Mouse (Mus musculus): ENCODE results near the gene Abcc10.
A peak's percentile ranks its signal among the peaks of the same experiment; 100 is the strongest.

Abcc10 gene

GRCm38 (mm10) chr17:46327906-46328534 lies at the start of gene Abcc10:
Gene Abcc10, minus strand, starts transcription at chr17:46328352.
- peak; percentile 98 for DNase-seq (ENCODE audit: low spot score)

DNA sequence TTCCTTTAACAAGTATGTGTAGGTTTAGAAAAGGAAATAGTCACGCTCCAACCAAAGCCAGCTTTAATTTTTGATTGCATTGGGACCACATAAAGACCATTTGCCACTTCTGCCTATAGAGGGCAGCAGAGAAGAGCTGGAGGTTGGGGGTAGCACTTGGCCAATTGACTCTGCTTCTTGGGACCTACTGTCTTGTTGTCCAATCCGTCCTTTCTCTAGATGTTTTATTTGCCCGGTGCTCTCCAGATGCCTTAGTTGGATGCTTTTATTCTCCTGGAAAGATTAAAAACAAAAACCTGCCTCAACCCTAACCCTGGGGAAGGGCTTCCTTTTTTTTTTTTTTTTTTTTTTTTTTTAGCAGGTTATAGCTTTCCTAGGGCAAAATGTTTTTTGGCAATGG lies 43.6 kb upstream of the Abcc10 start:
- peak; percentile 39 for DNase-seq (ENCODE audit: low spot score)

DNA sequence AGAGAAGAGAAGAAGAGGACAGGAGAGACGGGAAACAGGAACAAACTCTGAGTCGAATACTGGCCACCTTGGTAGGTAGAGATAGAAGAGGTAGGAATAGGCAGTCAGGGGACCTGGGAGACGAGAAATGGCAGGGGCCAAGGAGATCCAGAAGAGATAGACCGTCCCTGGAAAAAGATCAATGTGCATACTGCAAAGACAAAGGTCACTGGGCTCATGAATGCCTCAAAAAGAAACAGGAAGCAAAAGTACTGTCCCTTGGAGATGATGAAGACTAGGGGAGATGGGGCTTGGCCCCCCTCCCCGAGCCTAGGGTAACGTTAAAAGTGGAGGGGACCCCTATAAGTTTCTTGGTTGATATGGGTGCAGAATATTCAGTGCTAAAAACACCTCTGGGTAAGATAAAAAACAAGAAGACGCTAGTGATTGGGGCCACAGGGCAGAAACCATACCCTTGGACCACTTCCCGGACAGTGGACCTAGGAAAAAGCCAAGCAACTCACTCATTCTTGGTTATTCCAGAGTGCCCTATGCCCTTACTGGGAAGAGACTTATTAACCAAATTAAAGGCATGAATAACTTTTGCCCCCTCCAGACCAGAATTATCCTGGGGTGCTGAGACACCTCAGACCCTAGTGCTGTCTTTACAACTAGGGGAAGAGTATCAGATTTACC lies 23.0 kb upstream of the Abcc10 start:
- no peak for DNase-seq (ENCODE audit: low spot score)

GRCm38 (mm10) chr17:46341208-46341607 lies 13.1 kb upstream of the Abcc10 start:
- DNase-seq (ENCODE audit: low spot score) = no peak

DNA sequence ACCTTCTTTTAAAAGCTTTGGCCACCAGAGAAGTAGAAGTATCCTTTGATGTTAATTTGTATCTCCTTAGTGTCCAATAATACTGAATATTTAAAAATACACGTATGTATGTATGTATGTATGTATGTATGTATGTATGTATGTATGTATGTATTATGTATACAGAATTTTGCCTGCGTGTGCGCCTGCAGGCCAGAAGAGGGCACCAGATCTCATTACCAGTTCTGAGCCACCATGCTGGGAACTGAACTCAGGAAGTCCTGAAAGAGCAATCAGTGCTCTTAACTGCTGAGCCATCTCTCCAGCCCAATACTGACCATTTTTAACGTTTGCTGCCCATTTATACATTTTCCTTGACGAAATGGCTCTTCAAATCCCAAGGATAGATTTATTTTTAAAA lies 8.3 kb upstream of the Abcc10 start:
- DNase-seq (ENCODE audit: low spot score) = peak; percentile 45

GRCm38 (mm10) chr17:46328723-46329122 lies 571 bp upstream of the Abcc10 start:
- DNase-seq (ENCODE audit: low spot score) = peak; percentile 7

- peak; percentile 47 for DNase-seq (ENCODE audit: low spot score)
Observed at GRCm38 (mm10) chr17:46327413-46327905, 693 bp downstream of the Abcc10 start.

DNA sequence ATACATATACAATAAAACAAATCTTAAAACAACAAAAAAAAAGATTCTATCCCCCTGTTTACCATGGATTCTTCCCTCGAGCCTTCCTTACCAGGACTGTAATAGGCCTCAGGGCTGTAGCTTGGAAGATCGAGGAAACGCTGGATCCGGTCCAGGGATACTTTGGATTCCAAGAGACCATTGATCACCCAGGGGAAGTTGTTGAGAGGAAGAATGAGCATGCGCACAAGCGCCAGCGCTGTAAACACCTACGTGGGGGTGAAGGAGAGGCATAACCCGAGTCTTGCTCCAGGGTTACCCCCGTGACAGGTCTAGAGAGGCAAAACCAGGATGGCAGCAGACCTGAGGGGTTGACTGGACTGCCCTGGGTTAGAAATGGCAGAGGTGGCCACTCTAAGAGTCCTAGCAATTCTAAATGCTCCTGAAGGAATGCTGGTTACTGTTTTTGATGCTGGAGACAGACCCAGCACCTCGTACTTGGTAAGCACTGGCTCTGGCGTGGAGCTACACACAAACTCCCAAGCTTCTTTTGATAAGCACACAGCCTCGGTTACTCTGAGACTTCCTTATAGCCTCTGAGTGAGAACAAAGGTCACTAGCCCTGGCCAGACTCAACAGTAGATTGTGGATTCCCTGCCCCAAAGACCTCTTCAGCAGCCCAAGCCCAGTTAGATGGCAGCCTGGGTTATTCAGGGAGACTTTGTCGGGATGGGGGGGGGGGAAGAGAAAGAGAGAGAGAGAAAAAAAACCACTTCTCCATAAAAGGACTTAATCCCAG lies 5.9 kb downstream of the Abcc10 start:
- DNase-seq (ENCODE audit: low spot score) = no peak

DNA sequence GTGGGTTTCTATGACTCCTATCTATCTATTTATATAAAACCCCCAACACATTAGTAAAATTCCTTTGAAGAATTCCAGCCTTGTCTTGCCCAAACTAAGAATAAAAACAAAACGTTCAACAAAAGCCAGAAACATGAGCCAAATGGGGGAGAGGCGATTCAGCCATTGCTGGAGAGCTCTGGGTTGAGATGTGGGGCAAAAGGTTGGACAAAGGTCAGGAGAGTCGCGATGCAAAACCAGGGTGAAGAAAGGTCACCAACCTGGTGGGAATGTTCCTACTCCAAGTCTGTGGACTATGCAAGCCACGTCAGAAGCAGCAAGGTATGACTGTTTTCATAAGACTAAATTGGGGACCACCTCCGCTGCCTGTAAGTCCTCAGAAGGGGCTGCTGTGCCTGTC lies 7.7 kb downstream of the Abcc10 start:
- no peak for DNase-seq (ENCODE audit: low spot score)

DNA sequence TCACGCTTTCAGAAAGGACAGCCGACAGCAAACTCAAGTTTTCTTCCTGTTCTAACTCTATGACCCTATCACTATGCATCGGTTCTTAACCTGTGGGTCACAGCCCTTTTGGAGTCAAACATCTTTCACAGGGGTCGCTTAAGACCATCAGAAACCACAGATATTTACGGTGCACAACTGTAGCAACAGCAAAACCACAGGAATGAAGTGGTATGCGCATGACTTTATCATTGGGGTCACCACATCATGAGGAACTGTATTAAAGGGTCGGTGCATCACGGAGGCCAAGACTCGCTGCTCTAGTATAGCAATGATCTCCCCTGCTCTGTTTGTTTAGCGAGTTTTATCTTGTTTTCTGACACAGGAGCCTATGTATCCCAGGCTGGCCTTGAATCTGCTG lies 12.3 kb downstream of the Abcc10 start:
- DNase-seq (ENCODE audit: low spot score) = no peak

DNA sequence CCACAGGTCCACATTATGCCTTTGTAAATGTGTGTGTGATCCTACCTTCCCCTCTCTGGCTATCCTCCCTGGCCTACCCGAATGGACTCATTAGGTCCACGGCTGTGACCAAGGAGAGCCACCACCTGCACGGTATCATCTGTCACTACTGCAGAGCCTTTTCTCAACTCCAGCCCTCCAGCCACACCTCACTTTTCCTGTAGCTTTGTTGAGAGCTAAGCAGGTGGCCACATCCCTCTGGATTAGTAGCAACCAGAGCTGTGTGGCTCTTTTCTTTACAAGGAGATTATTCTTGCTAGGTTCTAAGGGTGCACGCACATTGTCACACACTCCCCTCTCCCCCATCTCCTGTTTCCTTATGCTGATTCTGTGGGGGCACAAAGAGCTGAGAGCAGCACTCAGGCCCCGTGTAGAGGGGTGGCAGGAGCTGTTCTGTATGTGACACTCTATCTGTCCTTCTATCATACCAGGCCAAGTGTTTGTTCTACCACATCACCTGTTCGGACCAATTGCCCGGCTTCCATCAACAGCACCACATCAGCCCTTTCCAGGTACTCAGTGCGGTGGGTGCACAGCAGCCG lies 14.9 kb downstream of the Abcc10 start:
- no peak for DNase-seq (ENCODE audit: low spot score)

DNA sequence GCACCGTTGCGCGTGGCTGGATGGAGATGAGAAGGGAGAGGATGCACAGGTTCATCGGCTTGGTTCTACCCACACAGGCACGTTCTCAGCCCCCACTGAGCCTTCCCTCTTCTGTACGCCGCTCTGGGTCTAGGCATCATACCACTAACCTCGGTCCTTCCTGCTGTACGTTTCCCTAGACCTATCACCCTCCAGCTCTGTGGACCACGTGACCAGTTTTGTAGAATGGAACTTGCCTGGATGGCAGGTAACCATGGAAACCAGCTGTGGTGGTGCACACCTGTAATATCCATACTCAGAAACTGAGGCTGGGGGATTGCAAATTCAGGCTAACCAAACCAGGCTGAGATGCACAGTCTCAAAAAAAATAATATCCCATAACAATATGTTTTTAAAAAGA lies 17.6 kb downstream of the Abcc10 start:
- DNase-seq (ENCODE audit: low spot score) = no peak

DNA sequence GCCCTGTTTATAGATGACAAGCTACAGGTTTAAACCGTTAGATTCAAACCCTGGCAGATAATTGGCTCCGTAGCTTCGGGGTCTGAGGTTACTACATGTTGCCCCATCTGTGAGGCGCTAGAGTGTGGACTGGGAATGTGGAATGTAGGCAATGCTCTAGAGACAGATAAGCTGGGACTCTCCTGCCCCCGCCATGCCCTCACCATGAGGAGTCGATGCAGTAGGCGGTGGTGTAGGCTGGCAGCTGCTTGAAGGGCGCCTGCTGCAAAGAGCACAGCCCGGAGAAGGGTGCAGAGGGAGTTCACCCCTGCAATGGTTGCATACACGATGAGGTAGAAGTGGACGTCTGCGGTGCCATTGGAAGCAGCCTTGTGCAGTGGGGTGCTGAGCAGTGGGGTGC lies 18.3 kb downstream of the Abcc10 start:
- DNase-seq (ENCODE audit: low spot score) = no peak

DNA sequence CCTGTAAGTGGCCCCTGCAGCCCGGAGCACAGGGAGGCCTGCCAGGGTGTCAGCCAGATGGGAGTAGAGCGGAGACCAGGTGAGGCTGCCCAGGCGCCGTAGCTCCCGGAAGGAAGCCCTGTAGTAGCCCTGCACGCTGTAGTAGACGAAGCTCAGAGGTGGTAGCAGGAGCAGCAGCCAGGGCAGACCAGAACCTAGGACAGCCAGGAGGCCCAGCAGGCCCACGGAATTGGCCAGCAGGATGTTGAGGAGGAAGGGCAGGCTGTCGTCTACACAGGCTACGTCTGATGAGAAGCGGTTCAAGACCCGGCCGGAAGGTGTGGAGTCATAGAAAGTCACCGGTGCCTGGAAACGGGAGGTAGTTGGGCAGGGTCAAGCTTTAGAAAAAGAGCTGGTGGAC lies 21.2 kb downstream of the Abcc10 start:
- no peak for DNase-seq (ENCODE audit: low spot score)

DNA sequence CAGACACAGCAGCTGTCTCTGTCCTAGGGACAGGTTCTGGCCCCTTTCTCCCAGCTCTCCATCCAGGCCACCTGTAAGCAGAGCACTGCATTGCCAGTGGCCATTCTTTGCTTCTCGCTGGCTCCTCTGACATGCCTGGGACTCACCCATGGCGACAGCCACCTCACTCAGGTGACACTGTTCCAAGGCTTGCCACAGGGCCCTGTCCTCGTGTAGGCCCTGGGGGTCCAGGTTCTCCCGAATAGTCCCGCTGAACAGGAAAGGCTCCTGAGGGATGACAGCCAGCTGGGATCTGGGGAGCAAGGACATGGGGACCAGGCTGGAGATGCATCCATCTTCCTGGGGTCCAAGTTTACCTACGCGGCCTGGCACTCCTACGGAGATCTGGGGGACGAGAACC lies 24.0 kb downstream of the Abcc10 start:
- no peak for DNase-seq (ENCODE audit: low spot score)

- no peak for DNase-seq (ENCODE audit: low spot score)
Observed at GRCm38 (mm10) chr17:46301892-46302291, 26.3 kb downstream of the Abcc10 start.

DNA sequence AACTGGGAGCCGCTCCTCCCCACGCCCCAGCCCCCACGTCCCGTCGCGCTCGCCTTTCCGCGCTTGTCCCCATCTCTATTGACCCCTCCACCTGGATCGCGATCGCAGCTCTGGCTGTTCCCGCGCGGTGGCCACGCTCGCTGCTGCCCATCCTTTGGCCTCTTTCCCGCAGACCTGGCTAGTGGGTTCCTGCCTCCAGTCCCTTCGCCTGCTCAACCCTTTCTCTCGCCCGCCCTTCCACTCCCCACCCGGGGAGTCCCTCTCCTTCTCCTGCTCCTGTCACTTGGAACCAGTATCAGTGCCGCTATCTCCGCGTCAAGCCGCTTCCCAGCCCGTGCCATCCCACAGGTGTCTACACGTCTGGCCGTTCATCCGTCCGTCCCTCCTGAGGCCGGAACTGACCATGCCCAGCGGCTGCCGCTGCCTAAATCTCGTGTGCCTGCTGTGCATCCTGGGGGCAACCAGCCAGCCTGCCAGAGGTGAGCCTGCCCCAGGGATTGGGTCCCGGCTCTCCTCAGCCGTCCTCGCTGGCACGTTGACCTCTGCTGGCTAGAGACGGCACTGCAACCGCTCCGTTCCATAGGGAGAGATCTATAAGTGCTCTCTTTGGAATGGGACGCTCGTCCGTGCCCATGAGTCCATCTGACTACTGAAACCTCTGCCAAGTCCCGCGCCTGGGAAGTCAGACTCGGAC lies 29.8 kb downstream of the Abcc10 start:
- peak; percentile 93 for DNase-seq (ENCODE audit: low spot score)

GRCm38 (mm10) chr17:46297364-46298219 lies 30.6 kb downstream of the Abcc10 start, which contains the start of gene Dlk2:
Gene Dlk2, plus strand, starts transcription at chr17:46297421.
- DNase-seq (ENCODE audit: low spot score) = peak; percentile 43

GRCm38 (mm10) chr17:46297028-46297363 lies 31.2 kb downstream of the Abcc10 start:
- no peak for DNase-seq (ENCODE audit: low spot score)

DNA sequence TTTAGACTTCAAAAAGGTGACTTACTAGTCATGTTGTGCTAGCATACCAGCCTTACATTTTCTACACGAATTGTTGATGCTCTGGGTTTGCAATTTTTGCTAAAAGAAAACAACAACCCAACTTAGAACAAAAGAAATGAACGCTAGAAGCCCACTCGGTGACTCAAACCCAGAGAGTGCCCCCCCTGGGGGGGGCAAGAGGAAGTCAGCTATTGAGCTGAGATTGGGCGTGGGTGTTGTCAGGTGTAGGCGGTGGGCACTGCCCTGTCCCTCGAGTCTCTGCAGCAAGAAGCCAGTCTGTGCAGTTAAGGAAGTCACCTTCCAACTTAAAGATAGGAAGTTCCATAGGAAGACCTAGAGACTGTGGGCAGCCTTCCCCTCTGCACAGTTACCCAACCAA lies 31.6 kb downstream of the Abcc10 start:
- no peak for DNase-seq (ENCODE audit: low spot score)

- DNase-seq (ENCODE audit: low spot score) = peak; percentile 55
Observed at GRCm38 (mm10) chr17:46287678-46288095, 40.5 kb downstream of the Abcc10 start.
